Mouse (Mus musculus) layer of hippocampus, postnatal 36 days (tissue): ENCODE data around the gene Tcf7. TPM values are rescaled to one million over a fixed set of nuclear protein-coding genes. Genes with fewer than 3 reads are reported as not detected.

Experiments
- DNase-seq, 2 experiments: peaks; one replicate each; pipeline ENCODE4 v3.0.0; 2022
- total RNA-seq, 2 experiments: library from RNA; stranded (reverse); gene quantifications; 2 replicates each; pipeline ENCODE4 v1.2.3; 2021

Gene Tcf7
- total RNA-seq, 2 experiments from 2014 or later: 2.6 to 2.9 TPM

DNA sequence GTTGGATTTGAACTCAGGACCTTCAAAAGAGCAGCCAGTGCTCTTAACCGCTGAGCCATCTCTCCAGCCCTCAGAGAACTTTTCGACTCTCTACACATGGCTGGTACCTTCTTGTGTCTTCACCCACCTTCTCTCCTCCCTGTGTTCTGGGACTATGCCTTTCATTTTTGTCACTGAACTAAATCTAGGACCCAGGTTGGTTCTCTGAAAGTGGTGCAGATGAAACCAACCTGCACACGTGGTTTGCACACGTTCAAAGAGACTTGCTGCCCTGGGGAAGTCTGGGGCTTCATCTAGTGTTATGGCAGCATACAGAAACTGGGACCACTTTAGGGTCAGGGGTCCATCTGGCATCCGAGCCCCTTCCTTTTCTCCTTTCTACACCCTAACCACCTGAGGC, 15.5 kb downstream of the Tcf7 start:
- no peak for DNase-seq

GRCm38 (mm10) chr11:52265616-52266307, 17.1 kb downstream of the Tcf7 start:
- DNase-seq: no peak

DNA sequence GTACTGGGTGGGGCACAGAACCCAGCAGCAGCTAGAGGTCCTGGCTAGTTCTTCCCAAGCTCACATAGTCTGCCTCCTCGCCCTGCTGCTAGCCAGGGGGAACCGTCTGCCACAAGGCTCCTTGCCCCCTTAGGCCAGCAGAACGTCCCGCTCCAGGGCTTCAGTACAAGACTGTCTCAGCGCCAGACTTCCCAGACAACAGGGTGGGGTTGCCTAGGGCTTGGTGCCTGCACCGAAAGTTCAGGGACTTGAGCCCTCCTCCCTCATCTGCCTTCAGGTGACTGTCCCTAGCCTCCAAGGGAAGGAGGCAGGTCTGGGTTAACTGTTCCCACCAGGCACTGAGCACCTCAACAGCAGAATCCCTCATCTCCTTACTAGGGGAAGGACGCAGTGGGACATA, 17.9 kb downstream of the Tcf7 start:
- no peak for DNase-seq

DNA sequence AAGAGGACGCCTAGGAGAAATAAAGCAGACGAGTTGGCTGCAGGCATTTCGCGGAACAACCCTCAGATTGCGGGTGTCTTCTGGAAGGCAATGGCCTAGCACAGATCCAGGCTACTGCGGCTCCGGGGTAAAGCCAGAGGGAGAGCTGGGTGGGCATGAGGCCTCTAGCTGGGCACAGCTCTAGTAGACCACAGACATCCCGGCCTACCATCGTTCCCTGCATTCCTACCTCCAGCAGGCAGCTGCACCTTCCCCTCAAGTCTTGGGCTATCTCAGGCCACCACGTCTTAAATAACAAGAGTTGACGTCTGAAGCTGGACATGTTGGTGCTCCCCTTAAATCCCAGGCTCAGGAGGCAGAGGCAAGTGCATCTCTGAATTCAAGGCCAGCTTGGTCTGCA, 20.5 kb downstream of the Tcf7 start:
- DNase-seq: no peak

- DNase-seq: no peak
Observed at GRCm38 (mm10) chr11:52261937-52262336, 20.9 kb downstream of the Tcf7 start.

DNA sequence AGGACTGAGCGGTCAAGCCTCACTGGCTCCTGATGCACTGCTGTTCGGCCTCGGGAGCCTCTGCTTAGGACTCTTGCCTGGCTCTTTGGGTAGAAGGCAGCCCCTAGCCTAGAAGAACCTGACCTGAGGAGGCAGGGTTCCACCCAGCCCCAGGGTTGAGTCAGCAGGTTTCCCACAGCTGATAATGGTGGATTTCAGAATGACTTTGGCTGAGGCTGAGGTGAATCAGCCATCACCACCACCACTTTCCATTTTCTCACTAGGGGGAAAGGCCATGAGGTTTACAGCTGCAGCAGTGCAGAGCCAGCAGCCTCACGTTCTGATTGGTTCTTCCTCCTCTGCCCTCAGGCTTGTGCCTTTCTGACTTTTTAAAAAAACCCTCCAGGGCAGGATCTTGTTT, 21.9 kb downstream of the Tcf7 start:
- no peak for DNase-seq

- DNase-seq: no peak
Observed at GRCm38 (mm10) chr11:52258711-52259110, 24.1 kb downstream of the Tcf7 start.

DNA sequence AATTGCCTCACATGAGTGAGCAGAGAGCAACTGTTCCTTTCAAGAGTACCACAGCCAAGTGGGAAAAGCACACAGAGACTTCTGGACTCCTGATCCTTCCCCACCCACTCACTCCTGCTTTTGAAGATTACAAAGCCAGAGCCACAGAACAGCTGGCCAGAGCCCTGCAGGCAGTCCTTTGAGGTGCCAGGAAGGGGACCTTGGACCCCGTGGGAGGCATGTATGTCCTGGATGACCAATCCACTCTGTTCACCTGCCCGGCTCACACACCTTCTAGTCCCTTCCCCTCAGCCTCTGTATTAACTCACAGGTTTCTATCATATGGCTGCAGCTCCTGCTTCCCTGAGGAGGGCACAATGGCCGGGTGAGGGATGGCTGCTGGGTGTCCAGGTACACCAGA, 25.4 kb downstream of the Tcf7 start:
- DNase-seq: no peak

DNA sequence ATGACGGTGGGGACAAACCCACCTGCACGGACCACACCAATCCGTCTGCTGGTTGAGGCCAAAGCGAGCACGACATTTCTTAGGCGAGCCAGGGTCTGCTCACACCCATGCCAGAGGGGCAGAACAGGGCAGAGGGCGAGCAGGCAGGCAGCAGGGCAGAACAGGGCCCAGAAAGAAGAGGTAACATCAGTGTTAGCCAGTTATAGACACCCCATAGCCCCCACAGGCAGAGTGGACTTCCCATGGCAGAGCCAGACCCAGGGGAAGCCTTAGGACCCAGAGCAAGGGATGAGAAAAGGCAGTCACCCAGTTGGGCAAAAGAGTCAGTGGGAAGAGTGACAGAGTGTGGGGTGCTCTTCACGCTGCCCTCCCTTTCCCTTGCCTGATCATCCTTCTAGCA, 27.7 kb downstream of the Tcf7 start:
- no peak for DNase-seq

DNA sequence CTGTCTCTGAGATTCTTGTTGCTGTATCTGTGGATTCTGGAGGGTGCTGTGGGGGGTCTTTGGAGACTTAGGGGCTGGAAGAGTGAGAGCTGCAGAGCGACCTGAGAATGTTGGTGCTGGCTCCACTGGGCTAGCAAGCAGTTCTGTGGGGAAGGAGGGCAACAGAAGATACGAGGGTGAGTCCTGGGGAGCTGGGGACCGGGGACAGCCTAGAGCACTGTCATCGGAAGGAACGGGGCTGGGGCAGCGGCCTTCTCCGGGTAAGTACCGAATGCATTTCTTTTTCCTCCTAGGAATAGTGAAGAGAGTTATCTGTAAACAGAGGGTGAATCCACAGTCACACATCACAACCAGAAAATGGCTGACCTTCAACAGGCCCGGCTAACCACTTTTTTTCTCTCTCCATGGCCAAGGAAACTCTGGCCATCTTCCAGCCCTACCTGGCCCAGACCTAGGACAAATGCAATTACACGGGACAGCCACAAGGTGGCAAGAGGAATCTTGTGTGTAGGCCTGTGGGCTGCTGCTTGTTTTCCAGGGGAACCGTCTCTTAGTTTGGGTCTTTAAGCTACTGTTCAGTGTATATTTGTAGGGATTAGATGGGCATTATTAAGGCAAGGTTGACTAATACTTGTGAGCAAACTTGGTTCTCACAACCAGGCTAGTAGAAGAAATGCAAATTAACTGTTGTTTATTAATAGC, 29.0 kb downstream of the Tcf7 start:
- DNase-seq: peak; percentile 44 to 46

DNA sequence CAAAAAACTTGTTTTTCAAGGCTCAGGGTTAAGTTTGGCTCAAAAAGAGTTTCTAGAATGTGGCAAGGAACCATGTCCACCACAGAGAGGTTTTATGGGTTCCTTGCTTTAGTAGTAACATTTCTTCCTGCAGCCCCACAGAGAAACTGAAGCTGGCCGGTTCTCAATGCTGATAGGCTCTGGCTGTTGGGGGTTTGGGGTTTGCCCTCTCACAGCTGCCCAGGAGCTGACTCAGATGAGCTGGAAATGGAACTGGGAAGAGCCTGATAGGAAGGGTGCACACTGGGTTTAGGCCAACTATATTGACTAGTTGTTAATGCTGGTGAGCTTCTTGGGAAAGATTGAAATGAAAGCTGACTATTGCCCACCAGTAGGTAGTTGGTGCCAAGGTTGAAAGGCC, 30.1 kb downstream of the Tcf7 start:
- DNase-seq: no peak

- DNase-seq: no peak
Observed at GRCm38 (mm10) chr11:52251770-52252169, 31.0 kb downstream of the Tcf7 start.

- no peak for DNase-seq
Observed at GRCm38 (mm10) chr11:52249452-52249851, 33.4 kb downstream of the Tcf7 start.

- no peak for DNase-seq
Observed at GRCm38 (mm10) chr11:52240898-52241542, 41.8 kb downstream of the Tcf7 start.

- DNase-seq: no peak
Observed at GRCm38 (mm10) chr11:52234509-52234908, 48.3 kb downstream of the Tcf7 start.

DNA sequence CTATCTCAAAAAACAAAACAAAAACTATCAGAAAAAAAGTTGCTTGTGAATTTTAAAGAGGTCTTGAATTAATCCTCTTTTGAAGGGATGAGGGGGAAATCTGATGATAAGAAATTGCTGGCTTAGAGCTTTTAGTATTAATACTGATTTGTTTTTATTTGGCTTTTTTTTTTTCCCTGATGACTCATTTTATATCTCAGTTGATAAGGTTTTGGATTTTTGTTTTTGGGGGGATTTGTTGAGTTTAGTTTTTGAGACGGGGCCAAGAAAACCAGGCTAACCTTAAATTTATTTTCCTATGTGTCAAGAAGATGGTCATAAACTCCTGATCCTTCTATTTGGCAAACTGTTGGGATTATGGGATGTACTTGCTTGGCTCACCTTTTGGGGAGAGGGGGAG, 48.9 kb downstream of the Tcf7 start:
- DNase-seq: no peak

DNA sequence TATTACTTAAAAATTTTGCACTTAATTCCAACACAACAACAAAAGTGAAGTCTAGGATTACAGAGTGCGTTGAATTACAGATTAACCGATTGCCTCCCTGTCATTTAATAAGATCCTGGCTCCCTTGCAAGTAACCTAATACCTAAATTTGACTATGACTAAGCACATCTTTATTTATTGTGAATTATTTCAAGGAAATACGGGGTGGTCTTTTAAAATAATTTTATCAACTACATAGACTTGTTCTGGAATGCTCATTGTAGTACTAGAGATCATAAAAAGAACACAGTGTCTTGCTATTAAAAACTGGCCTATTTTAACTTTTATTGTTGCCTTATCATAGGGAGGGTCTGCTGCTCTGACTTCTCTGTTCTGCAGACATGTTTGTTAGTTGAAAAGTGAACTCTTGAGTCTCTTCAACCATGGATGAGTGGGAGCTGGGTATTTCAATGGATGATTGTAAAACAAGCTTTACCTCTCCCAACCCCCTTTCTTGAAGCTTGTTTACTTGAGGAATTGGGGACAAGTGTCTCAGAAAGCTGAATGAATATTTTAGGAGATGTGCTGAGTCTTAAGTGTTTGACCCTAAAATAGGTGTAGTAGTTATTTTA, 49.7 kb downstream of the Tcf7 start:
- no peak for DNase-seq

GRCm38 (mm10) chr11:52231606-52232541, 50.9 kb downstream of the Tcf7 start, which contains the start of gene Skp1a:
TSS of gene Skp1a (plus strand) at chr11:52231995.
- DNase-seq: peak; percentile 91

- DNase-seq: no peak
Observed at GRCm38 (mm10) chr11:52230694-52231093, 52.1 kb downstream of the Tcf7 start.

DNA sequence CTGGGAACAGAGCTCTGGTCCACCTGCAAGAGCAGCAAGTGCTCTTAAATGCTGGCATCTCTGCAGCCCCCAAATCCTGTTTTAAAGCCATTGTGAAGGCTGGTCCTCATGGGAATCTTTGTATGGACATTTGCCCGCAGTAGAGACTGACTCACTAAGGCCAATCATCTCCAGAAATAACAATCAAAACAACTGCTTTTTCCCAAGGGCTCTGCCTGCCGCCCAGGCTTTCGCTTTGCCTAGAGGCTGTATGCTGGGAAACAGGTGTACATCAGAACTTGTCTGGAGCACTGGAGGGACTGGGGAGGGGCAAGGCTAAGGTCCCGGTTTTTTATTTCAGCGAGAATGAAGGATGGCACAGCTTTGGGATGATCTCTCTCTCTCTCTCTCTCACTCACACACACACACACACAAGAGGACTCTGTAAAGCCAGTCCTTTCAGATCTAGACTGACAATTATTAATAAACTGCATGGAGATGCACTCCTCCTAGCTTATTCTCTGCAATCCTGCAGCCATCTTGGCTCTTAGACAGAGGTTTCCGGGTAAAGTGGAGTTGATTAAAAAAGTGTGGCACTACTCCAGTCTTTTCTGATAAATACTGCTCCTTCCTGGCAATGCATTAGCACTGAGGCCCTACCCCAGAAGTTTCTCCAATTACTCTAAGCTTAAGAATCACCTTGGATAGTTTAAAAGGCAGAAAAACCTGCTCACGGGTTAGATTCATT, 53.9 kb downstream of the Tcf7 start:
- DNase-seq: no peak

- DNase-seq: no peak
Observed at GRCm38 (mm10) chr11:52227466-52228226, 55.2 kb downstream of the Tcf7 start.
